Mouse (Mus musculus): Measurements from ENCODE around the gene Frmd7.

Frmd7 gene

GRCm38 (mm10) chrX:50942610-50943009 lies at the start of gene Frmd7:
TSS of gene Frmd7 (minus strand) at chrX:50942710.
- no peak for DNase-seq

DNA sequence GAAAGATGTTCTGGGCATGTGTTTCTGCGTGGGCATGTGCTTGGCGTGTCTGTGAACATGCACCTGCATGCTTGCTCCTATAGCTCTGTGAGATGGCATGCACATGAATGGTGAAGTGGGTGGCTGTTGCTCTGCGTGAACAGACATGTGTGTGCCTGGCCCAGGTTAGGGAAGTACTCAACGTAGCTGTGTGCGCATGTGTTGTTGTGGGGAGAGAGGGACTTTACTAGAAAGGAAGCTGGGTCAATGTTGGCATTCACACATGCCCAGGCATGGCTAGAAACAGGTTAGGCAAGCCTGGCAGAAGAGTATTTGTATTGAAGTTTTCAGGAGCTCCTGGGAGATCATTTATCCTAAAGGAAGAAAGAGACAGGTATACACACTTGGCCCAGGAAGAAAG lies 48.8 kb upstream of the Frmd7 start:
- DNase-seq: no peak

DNA sequence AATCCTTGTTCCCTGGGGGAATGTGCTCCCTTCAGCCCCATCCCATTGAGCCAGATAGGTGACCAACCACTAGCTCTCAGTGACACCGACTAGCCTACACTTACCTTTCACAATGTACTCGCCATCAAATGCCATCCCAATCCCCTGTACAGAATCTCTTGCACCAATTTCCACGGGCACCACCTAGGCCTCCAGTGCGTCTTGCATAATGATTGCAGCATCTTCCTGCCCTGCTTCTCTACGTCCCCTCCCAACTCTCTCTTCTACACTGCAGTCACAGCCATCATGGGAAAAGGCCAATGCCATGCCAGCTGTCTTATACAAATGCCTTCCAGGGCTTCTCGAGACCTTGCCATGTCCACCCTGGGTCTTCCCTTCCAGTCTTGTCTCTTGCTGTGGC lies 47.4 kb upstream of the Frmd7 start:
- no peak for DNase-seq

DNA sequence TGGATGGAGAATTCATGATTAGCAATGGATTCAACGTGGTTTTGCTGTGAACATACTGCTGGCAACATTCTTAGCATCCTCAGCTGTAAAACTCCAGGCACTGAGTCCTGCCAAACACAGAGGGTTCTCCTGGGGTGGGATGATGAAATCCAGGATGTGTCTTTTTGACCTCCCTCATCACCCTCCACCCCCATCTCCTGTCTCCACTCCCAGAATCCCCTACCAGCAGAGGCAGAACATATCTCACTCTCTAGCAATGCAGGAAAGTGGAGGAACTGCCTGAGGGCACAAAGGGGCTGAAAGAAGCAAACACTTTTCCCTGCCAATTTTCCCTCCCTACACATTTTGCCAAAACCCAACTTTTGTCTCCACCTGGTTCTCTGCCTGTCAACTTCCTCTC lies 46.1 kb upstream of the Frmd7 start:
- no peak for DNase-seq

DNA sequence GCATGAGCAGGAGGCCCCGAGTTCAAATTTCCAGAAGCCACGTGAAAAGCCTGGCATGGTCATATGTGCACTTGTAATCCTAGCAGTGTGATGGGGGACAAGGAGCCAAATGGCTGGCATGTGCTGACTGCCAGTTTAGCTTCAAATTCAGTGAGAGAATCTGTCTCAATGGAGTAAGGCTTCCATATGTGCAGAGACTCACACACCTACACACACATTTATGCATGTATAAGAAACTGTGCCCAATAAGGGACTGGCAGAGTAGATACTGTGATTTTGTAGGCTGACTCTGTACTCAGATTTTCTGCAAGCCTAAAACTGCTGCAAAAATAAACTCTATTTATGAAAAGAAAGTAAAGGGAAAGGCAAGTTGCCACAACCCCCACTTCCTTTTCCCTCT lies 35.9 kb upstream of the Frmd7 start:
- no peak for DNase-seq

- no peak for DNase-seq
Observed at GRCm38 (mm10) chrX:50972145-50972544, 29.6 kb upstream of the Frmd7 start.

- DNase-seq: no peak
Observed at GRCm38 (mm10) chrX:50969907-50970306, 27.4 kb upstream of the Frmd7 start.

GRCm38 (mm10) chrX:50968157-50968932 lies 25.8 kb upstream of the Frmd7 start:
- peak; percentile 8 to 40 for DNase-seq

DNA sequence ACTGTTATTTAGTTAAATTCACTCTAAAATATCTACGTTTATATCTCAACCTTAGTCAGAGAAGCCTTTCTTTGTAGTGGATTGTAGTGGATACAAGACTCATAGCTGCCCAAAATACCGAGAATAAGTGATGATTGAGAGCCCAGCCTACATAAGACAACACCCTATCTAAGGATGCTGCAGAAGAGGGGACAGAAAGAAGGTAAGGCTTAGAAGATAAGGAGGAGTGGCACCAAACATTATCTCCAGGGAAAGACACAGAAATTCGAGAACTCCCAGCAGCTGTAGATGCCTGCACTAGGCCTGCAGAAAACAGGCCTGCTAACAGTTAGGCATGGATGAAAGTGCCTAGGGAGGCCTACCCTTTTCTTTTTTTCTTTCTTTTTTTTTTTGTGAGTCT lies 22.6 kb upstream of the Frmd7 start:
- no peak for DNase-seq

DNA sequence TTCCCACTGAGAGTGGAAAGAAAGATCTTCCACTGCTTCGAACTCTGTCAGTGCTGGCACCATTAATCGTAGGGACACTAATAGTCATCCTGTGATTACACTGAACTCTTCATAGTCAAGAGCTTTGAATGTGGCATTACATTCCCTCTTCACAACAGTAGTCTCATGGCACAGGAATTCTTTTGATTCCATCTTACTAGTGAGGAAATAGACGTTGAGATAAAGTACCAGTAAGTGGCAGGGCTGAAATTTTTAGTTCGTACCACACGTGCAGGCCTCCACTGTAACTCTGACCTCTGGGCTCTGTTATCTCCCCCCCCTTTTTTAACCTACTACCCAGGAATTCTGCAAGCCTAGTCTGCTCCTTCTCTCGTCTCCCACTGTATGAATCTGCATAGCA lies 20.4 kb upstream of the Frmd7 start:
- DNase-seq: no peak

DNA sequence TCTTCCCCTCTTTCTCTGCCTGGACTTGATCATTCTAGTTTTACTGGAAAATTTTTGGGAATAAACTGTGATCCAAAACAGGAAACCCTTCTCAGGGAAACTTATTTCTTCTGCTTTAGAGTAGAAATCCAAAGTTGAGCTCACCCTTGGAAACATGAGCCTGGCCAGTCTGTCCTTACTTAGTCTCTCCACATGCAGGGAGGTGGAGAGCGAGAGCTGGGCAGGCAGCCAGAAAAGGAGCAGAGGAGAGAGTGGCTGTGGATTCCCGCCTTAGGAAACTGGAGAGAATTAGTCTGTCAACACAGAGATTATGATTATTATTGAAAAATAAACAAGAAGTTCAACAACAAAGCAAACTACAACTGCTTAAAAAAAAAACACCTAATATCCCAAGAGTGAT lies 6.1 kb upstream of the Frmd7 start:
- peak; percentile 36 to 46 for DNase-seq

DNA sequence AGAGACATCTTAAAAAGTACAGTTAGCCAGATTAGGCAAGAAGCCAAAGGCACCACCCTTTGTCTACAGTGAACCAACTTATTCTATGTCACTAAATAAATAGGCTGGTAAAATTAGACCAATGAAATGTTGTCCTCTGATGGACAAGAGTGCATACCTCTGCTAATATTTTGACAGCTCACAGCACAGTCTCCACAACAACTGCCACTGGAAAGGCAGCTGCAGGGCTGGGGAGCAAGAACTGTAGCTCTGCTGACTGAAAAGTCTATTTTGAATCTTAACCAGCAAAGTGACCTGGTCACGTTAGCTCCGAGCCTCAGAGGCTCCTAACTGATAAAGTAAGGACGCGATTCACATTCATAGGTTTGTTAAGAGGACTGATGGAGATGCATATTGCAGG lies 5.6 kb upstream of the Frmd7 start:
- no peak for DNase-seq

GRCm38 (mm10) chrX:50937117-50937516 lies 5.4 kb downstream of the Frmd7 start:
- DNase-seq: no peak

GRCm38 (mm10) chrX:50930309-50930708 lies 12.2 kb downstream of the Frmd7 start:
- DNase-seq: no peak

- no peak for DNase-seq
Observed at GRCm38 (mm10) chrX:50926893-50927545, 15.5 kb downstream of the Frmd7 start.

GRCm38 (mm10) chrX:50924629-50925364 lies 17.7 kb downstream of the Frmd7 start:
- DNase-seq: peak in 1 of 2 experiments; percentile 34

DNA sequence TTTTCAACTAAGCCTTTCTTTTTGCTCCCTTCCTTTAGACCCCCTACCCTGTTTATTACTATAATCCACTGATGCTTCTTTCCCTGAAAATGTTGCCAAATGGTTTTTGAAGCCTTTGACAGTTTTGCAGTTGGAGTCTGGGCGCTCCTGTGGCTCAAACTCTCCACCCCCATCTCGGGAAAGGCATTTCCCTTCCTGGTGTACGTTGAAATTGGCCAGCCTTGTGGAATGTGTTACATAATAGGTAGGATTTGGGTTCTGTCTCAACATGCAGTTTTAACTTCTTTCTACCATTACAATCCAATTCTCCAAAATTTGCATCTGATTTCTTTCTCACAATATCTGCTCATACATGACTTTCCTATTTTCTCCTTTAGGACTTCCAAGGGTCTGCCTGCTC lies 23.8 kb downstream of the Frmd7 start:
- DNase-seq: no peak

DNA sequence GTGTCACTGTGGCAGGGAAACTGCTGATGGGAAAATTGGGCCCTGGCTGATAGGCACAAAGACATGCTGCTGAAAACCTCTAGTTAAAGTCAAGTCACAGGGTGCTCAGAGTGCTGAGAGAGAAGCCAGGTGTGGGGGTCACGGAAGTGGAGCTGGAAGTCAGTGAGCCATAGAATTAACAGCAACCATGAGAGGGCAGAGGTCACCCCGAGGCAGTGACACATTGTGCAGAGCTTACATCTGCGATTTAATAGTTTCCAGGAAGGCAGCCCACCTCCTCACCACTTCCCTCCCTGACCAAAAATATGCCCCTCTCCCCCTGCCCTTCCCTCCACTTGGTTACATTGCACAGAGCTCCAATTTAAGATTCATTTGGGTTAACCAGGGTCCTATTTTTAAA lies 25.1 kb downstream of the Frmd7 start:
- no peak for DNase-seq

DNA sequence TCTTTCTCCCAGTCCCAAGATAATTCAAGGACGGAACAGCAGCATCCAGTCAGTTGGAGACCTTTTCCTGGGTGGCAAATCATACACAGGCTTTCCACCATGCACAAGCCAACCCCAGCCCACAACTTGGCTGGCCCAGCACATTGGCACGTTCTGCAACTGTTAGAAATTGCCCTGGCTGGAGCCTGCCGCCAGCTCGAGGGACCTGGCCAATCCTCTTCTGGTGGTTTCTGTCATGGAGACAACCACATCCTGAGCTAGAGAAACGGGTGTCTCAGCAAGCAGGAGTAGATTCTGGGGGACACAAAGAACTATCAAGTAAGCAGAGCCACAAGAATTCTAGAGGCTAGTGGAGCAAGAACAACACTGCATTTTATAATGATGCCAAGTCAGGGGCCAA lies 32.6 kb downstream of the Frmd7 start:
- DNase-seq: no peak

- DNase-seq: no peak
Observed at GRCm38 (mm10) chrX:50903497-50903896, 39.0 kb downstream of the Frmd7 start.

GRCm38 (mm10) chrX:50887999-50888398 lies 54.5 kb downstream of the Frmd7 start:
- no peak for DNase-seq

DNA sequence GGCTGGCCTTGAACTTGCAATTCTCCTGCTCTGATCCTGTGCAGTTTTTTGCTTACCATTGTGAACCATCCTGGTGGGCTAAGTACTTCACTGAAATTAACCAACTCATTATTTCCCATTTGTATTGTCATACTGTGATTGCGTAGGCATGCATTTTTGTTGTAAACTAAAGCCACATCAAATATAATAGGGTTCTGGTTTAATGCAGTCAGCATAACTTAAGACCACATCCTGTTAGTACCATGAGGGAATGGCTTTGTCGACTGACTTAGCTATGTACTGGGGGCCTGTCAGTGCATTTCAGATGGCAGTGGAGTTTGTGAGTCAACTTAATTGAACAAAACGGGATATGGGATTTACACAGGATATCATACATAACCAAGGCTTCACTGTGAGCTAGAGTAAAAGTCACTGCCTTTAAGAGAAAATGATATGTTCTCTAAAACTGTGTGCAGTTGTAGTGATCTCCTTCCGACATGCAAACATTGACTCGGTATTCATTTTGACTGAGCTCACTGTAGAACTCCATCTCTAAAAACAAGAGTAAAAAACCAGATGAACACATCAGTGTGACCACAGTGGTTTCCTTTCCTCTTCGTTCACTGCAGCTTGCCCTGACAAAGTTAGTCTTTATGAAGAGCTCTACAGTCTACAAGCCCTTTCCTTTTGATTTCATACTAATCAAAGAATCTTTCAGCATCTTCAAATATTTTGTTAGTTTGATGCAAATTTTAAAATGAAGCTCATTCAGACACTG lies 68.1 kb downstream of the Frmd7 start:
- no peak for DNase-seq

DNA sequence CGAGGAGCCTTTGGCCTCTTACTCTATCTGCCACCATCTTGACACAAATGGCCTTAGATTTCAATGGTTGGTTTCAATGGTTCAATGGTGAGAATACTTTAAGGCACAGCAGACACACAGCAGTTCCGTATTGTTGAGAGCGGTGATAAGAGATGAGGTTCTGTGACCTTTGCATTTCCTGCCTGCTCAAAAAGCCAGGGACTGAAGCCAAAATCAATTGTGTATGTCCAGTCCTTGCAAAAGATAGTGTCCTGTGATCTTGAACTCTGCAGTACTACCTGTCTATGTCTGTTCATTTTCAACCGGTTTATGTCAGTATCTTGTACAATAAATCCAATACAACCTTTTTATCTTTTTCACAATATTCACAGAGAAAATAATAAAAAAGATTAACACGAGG lies 77.8 kb downstream of the Frmd7 start:
- no peak for DNase-seq
